Mouse (Mus musculus) neutrophil, adult 65 days (primary cell): ENCODE results near the gene Olfr957. TPM values are rescaled to one million over a fixed set of nuclear protein-coding genes. Genes with fewer than 3 reads are reported as not detected.

Experiments
- total RNA-seq: library from RNA; stranded (reverse); gene quantifications from 2 replicates; pipeline ENCODE4 v1.2.4, GENCODE M21; 2023

Gene Olfr957
- not detected in 2 replicates for total RNA-seq

GRCm38 (mm10) chr9:39515531-39515930 is at the start of gene Olfr957:
Olfr957 (minus strand) TSS chr9:39515809.

GRCm38 (mm10) chr9:39553946-39554345 is 38.3 kb upstream of the Olfr957 start, which contains the start of gene Olfr958:
Olfr958 (minus strand) TSS chr9:39554054.

GRCm38 (mm10) chr9:39493895-39494294 is 21.7 kb downstream of the Olfr957 start, which contains the start of gene Olfr44:
Olfr44 (minus strand) TSS chr9:39493995.

GRCm38 (mm10) chr9:39471844-39472243 is 43.8 kb downstream of the Olfr957 start, which contains the start of gene Olfr955:
Olfr955 (minus strand) TSS chr9:39471944.

Other genes with a start within 250 kb of the Olfr957 start
- not detected in 2 replicates for gene Olfr945, start 239.0 kb downstream of the Olfr957 start, total RNA-seq
- not detected in 2 replicates for gene Olfr948, start 189.8 kb downstream of the Olfr957 start, total RNA-seq
- gene Olfr951, start 128.4 kb downstream of the Olfr957 start, total RNA-seq: not detected in 2 replicates
- gene Olfr952, start 88.7 kb downstream of the Olfr957 start, total RNA-seq: not detected in 2 replicates
- gene Olfr954, start 59.1 kb downstream of the Olfr957 start, total RNA-seq: not detected in 2 replicates
- gene Olfr955, start 43.9 kb downstream of the Olfr957 start, total RNA-seq: not detected in 2 replicates
- gene Olfr44, start 21.8 kb downstream of the Olfr957 start, total RNA-seq: not detected in 2 replicates
- not detected in 2 replicates for gene Olfr958, start 38.2 kb upstream of the Olfr957 start, total RNA-seq
- not detected in 2 replicates for gene Olfr959, start 59.8 kb upstream of the Olfr957 start, total RNA-seq
- not detected in 2 replicates for gene AW551984, start 88.6 kb upstream of the Olfr957 start, total RNA-seq
- gene Olfr148, start 94.8 kb upstream of the Olfr957 start, total RNA-seq: not detected in 2 replicates
- not detected in 2 replicates for gene Olfr960, start 105.6 kb upstream of the Olfr957 start, total RNA-seq
- not detected in 2 replicates for gene Olfr961, start 129.3 kb upstream of the Olfr957 start, total RNA-seq
- not detected in 2 replicates for gene Olfr963, start 151.4 kb upstream of the Olfr957 start, total RNA-seq
- gene Olfr149, start 191.3 kb upstream of the Olfr957 start, total RNA-seq: not detected in 2 replicates
- not detected in 2 replicates for gene Olfr965, start 195.5 kb upstream of the Olfr957 start, total RNA-seq
- gene Olfr150, start 215.2 kb upstream of the Olfr957 start, total RNA-seq: not detected in 2 replicates
- not detected in 2 replicates for gene Olfr967, start 230.4 kb upstream of the Olfr957 start, total RNA-seq